Mouse (Mus musculus): ENCODE data around the gene Tnfaip6.

The Tnfaip6 gene

GRCm38 (mm10) chr2:52052335-52052734 lies 14.5 kb downstream of the Tnfaip6 start:
- DNase-seq (ENCODE audit: extremely low spot score), result no peak

- no peak for DNase-seq (ENCODE audit: extremely low spot score)
Measured at GRCm38 (mm10) chr2:52053502-52053901, 15.7 kb downstream of the Tnfaip6 start.

GRCm38 (mm10) chr2:52055616-52056015 lies 17.8 kb downstream of the Tnfaip6 start:
- DNase-seq (ENCODE audit: extremely low spot score), result no peak

- no peak for DNase-seq (ENCODE audit: extremely low spot score)
Measured at GRCm38 (mm10) chr2:52057099-52057498, 19.3 kb downstream of the Tnfaip6 start.

- no peak for DNase-seq (ENCODE audit: extremely low spot score)
Measured at GRCm38 (mm10) chr2:52057681-52058080, 19.9 kb downstream of the Tnfaip6 start.

- no peak for DNase-seq (ENCODE audit: extremely low spot score)
Measured at GRCm38 (mm10) chr2:52068641-52069040, 30.8 kb downstream of the Tnfaip6 start.

GRCm38 (mm10) chr2:52070816-52071215 lies 33.0 kb downstream of the Tnfaip6 start:
- DNase-seq (ENCODE audit: extremely low spot score), result no peak

- peak; percentile 14 for DNase-seq (ENCODE audit: extremely low spot score)
Measured at GRCm38 (mm10) chr2:52071241-52071991, 33.6 kb downstream of the Tnfaip6 start.

- DNase-seq (ENCODE audit: extremely low spot score), result no peak
Measured at GRCm38 (mm10) chr2:52072065-52072490, 34.3 kb downstream of the Tnfaip6 start.

GRCm38 (mm10) chr2:52072491-52073140 lies 34.8 kb downstream of the Tnfaip6 start, which contains the start of gene Rif1:
Rif1 (plus strand) TSS chr2:52072832.
- DNase-seq (ENCODE audit: extremely low spot score), result peak; percentile 92

GRCm38 (mm10) chr2:52073141-52073904 lies 35.5 kb downstream of the Tnfaip6 start:
- DNase-seq (ENCODE audit: extremely low spot score), result peak; percentile 53

GRCm38 (mm10) chr2:52078666-52079065 lies 40.9 kb downstream of the Tnfaip6 start:
- no peak for DNase-seq (ENCODE audit: extremely low spot score)

GRCm38 (mm10) chr2:52084013-52084412 lies 46.2 kb downstream of the Tnfaip6 start:
- no peak for DNase-seq (ENCODE audit: extremely low spot score)

GRCm38 (mm10) chr2:52084571-52084970 lies 46.8 kb downstream of the Tnfaip6 start:
- no peak for DNase-seq (ENCODE audit: extremely low spot score)

Measured in embryo, embryonic 9.5 days (tissue).